Mouse (Mus musculus) liver, adult 2 months (tissue): ENCODE data around the gene Clec4f.

Experiments used
- CTCF ChIP-seq: fragments of 200-500 bp; IDR thresholded peaks from 2 replicates; pipeline ENCODE4 v1.5.1; 2011; ENCODE audit warnings: low read depth, low read length, control low read depth
- POLR2A ChIP-seq: fragments of 200-500 bp; IDR thresholded peaks from 2 replicates; pipeline ENCODE4 v1.6.1; 2011; ENCODE audit warnings: low read length, control low read depth; ENCODE audit not compliant: insufficient read depth; ENCODE audit errors: extremely low read depth

- no peak for TF ChIP-seq POLR2A
- TF ChIP-seq CTCF = no peak
Measured at GRCm38 (mm10) chr6:83599636-83600174, 56.3 kb downstream of the Clec4f start.
